Mouse (Mus musculus): ENCODE results near the gene Capn7. TPM values are rescaled to one million over a fixed set of nuclear protein-coding genes. Genes with fewer than 3 reads are reported as not detected.

Gene Capn7
- total RNA-seq, 4 experiments from 2014 or later, result 34.9 to 44.0 (median 40.9) TPM

GRCm38 (mm10) chr14:31364589-31364988, 28.2 kb downstream of the Capn7 start:
- no peak for DNase-seq (ENCODE audit: low spot score in 2 of 2)

- peak in 1 of 2 experiments; percentile 75 for DNase-seq (ENCODE audit: low spot score in 2 of 2)
Observed at GRCm38 (mm10) chr14:31365350-31365749, 28.9 kb downstream of the Capn7 start.

- no peak for DNase-seq (ENCODE audit: low spot score in 2 of 2)
Observed at GRCm38 (mm10) chr14:31367951-31368350, 31.5 kb downstream of the Capn7 start.

- no peak for DNase-seq (ENCODE audit: low spot score in 2 of 2)
Observed at GRCm38 (mm10) chr14:31369377-31369776, 32.9 kb downstream of the Capn7 start.

- DNase-seq (ENCODE audit: low spot score in 2 of 2), result no peak
Observed at GRCm38 (mm10) chr14:31374390-31374789, 38.0 kb downstream of the Capn7 start.

- DNase-seq (ENCODE audit: low spot score in 2 of 2), result no peak
Observed at GRCm38 (mm10) chr14:31376331-31376730, 39.9 kb downstream of the Capn7 start.

- no peak for DNase-seq (ENCODE audit: low spot score in 2 of 2)
Observed at GRCm38 (mm10) chr14:31382276-31382675, 45.8 kb downstream of the Capn7 start.

- peak; percentile 69 to 82 for DNase-seq (ENCODE audit: low spot score in 2 of 2)
Observed at GRCm38 (mm10) chr14:31383470-31384050, 47.1 kb downstream of the Capn7 start.

GRCm38 (mm10) chr14:31384366-31385323, 48.2 kb downstream of the Capn7 start:
- DNase-seq (ENCODE audit: low spot score in 2 of 2), result no peak

GRCm38 (mm10) chr14:31385406-31385805, 49.0 kb downstream of the Capn7 start:
- DNase-seq (ENCODE audit: low spot score in 2 of 2), result no peak

GRCm38 (mm10) chr14:31385977-31386697, 49.7 kb downstream of the Capn7 start:
- DNase-seq (ENCODE audit: low spot score in 2 of 2), result peak in 1 of 2 experiments; percentile 75

GRCm38 (mm10) chr14:31387301-31387981, 51.0 kb downstream of the Capn7 start:
- DNase-seq (ENCODE audit: low spot score in 2 of 2), result no peak

GRCm38 (mm10) chr14:31388086-31388872, 51.8 kb downstream of the Capn7 start:
- no peak for DNase-seq (ENCODE audit: low spot score in 2 of 2)

GRCm38 (mm10) chr14:31389421-31390147, 53.1 kb downstream of the Capn7 start:
- no peak for DNase-seq (ENCODE audit: low spot score in 2 of 2)

- no peak for DNase-seq (ENCODE audit: low spot score in 2 of 2)
Observed at GRCm38 (mm10) chr14:31392300-31392699, 55.9 kb downstream of the Capn7 start.

- peak; percentile 84 to 85 for DNase-seq (ENCODE audit: low spot score in 2 of 2)
Observed at GRCm38 (mm10) chr14:31392873-31393545, 56.6 kb downstream of the Capn7 start.

GRCm38 (mm10) chr14:31393546-31393890, 57.1 kb downstream of the Capn7 start:
- no peak for DNase-seq (ENCODE audit: low spot score in 2 of 2)

- DNase-seq (ENCODE audit: low spot score in 2 of 2), result no peak
Observed at GRCm38 (mm10) chr14:31393936-31394630, 57.6 kb downstream of the Capn7 start.

Measured in layer of hippocampus, adult 8-10 months (tissue).